Mouse (Mus musculus): Measurements from ENCODE around the gene Ranbp17. TPM values are rescaled to one million over a fixed set of nuclear protein-coding genes. Genes with fewer than 3 reads are reported as not detected.

Gene Ranbp17
- 11.0 and 12.2 TPM in 2 replicates for polyA plus RNA-seq (2016; fragmentation: Nextera tagmentation; extraction: Ambion mirVana)

DNA sequence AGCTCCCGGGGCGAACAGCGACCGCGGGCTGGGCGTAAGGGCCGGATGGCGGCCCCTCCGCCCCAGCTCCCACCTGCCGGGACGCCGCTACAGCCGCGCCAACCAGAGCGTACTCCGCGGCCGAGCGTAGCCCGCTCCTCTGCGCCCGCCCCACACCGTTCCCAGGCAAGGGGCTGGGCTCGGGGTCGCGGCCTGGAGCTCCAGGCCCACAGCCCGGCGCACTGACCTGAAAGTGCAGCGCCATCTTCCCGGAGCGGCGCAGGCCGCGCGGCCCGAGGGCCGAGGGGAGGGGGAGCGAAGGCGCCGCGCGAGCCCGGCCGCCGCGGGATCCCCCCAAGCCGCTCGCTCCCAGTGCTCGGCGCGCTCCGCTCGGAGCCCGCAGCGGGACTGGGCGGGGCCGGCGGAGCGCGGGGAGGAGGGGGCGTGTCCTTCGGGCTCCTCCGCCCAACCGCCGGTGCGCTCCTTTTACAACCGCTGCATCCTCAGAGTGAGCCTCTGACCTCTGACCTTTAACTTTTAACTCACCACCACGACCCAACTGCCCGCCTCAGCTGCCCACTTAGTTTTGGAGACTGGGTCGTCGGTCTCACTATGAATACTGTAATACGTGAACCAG, at the start of gene Ranbp17:
TSS of gene Ranbp17 (minus strand) at position 371 of the 616 bp plus-strand sequence.
- 2% methylated on average over 66 of the region's 72 CpGs for WGBS
- H3K36me3 ChIP-seq = no peaks in the 10 kb centered on the region

DNA sequence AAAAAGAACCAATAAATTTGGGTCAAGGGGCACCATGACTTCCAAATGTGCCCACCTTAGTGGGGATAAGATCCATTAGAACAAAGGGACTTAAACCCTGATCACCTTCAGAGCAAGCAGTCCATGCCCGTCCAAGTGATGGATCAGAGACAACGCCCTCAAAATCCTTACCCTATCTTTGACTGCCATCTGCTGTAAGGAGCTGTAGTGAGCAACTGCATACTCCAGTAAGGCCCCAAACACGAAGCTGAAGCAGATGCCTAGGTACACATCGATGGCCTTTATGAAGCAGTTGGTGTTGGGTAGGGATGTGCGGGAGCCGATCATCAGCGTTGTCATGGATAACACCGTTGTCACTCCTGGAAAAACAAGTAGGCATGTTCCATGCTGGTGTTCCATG, 40.6 kb upstream of the Ranbp17 start:
- no peak for ATAC-seq (ENCODE audit: insufficient number of reproducible peaks, insufficient read depth, low FRiP score, low TSS enrichment, low read depth)
- Histone ChIP-seq H3K4me3 (replicated peaks) (no peak overlapping the region), H3K9me3 (no peaks in the 10 kb centered on the region), H3K9ac (replicated peaks) (no peak overlapping the region), H3K27me3 (no peaks in the 10 kb centered on the region), H3K27ac (no peak overlapping the region), H3K4me2 (no peak overlapping the region), H3K36me3 (no peaks in the 10 kb centered on the region), H3K4me1 (replicated peaks) (no peaks in the 10 kb centered on the region)
- WGBS = 82% methylated on average over 8 of the region's 8 CpGs

More for the DNA sequence above, at the start of gene Ranbp17:
- peak; percentile 58 for ATAC-seq (ENCODE audit: insufficient number of reproducible peaks, insufficient read depth, low FRiP score, low TSS enrichment, low read depth)
- H3K4me1 ChIP-seq (replicated peaks) = no peaks in the 10 kb centered on the region
- peak within 1 kb of the TSS; percentile 60 for H3K4me2 ChIP-seq
- H3K9ac ChIP-seq (replicated peaks) = peak within 1 kb of the TSS; percentile 86
- H3K27ac ChIP-seq = peak within 1 kb of the TSS; percentile 90
- H3K9me3 ChIP-seq = no peaks in the 10 kb centered on the region
- H3K27me3 ChIP-seq = no peaks in the 10 kb centered on the region
- H3K4me3 ChIP-seq (replicated peaks) = peak within 1 kb of the TSS; percentile 93

DNA sequence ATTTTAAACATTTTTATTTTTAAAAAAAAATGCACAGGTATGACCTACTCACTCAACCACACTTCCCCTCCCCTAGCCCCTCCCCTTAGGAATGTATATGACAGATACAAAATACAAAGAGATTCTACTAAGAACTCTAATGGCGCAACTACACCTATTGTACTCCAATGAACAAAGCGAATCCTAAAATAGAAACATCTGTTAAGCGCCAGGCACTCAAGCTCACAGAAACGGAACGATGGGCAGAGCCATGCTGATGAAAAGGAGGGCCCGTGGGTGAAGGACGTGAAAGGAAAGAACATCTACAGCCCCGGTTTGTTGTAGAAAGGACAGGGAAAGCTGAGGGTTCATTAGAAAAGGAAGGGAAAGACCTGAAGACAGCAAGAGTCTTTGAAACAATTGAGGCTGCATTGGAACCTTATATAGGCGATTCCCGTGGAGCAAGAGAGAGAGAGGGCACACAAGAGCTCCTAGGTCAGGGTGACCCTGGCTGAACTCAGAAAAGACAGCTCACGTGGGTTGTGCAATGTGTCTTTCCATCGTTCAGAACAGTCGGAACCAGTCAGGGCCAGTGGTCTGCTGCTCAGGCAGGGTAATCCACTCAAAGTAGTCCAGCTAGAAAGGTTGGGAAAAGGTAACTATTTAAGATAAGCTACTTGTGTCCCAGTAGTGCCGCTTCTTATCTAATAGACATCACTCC, 37.5 kb upstream of the Ranbp17 start:
- Histone ChIP-seq H3K9me3 (no peaks in the 10 kb centered on the region), H3K9ac (replicated peaks) (no peak overlapping the region), H3K4me1 (replicated peaks) (no peaks in the 10 kb centered on the region), H3K27me3 (no peaks in the 10 kb centered on the region), H3K4me3 (replicated peaks) (no peak overlapping the region), H3K27ac (no peak overlapping the region), H3K36me3 (no peaks in the 10 kb centered on the region), H3K4me2 (no peak overlapping the region)
- 81% methylated on average over 14 of the region's 14 CpGs for WGBS
- ATAC-seq (ENCODE audit: insufficient number of reproducible peaks, insufficient read depth, low FRiP score, low TSS enrichment, low read depth) = no peak

DNA sequence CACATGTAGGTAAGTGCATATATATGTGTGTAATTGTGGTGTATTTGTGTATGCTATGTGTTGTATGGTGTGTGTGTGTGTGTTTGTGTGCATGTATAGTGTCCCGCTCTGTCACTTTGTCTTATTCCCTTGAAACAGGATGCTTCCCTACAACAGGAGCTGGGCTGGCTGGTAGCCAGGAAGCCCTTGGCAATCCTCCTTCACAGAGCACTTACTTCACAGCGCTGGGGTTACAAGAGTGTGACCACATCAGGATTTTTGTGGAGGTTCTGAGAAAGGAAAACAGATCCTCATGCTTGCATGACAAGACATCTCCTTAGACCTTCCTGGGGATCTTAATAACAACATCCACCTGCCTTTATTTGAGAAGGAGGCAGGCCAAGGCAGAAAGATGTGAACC, 33.8 kb upstream of the Ranbp17 start:
- Histone ChIP-seq H3K27me3 (no peaks in the 10 kb centered on the region), H3K9ac (replicated peaks) (no peak overlapping the region), H3K4me3 (replicated peaks) (no peak overlapping the region), H3K36me3 (no peaks in the 10 kb centered on the region), H3K27ac (no peak overlapping the region), H3K4me2 (no peak overlapping the region), H3K4me1 (replicated peaks) (no peaks in the 10 kb centered on the region), H3K9me3 (no peaks in the 10 kb centered on the region)
- no peak for ATAC-seq (ENCODE audit: insufficient number of reproducible peaks, insufficient read depth, low FRiP score, low TSS enrichment, low read depth)
- 87% methylated on average over 2 of the region's 2 CpGs for WGBS

DNA sequence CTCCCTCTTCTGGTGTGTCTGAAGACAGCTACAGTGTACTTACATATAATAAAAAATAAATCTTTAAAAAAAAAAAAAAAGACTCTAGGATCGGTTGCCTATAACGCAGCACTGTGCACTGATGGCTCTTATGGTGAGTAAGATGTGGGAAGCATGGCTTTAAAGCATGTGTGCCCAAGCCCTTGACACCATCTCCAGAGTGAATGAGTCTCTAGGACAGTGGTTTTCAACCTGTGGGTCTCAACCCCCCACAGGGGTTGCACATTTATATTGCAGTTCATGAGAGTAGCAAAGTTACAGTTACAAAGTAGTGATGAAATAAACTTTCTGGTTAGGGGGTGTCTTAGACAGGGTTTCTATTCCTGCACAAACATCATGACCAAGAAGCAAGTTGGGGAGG, 31.4 kb upstream of the Ranbp17 start:
- Histone ChIP-seq H3K27ac (no peak overlapping the region), H3K9me3 (no peaks in the 10 kb centered on the region), H3K4me3 (replicated peaks) (no peak overlapping the region), H3K36me3 (no peaks in the 10 kb centered on the region), H3K4me1 (replicated peaks) (0 out of 2 replicates have a peak, but pooled peaks cover 3% of the 10 kb centered on the region), H3K4me2 (no peak overlapping the region), H3K9ac (replicated peaks) (no peak overlapping the region), H3K27me3 (no peaks in the 10 kb centered on the region)
- no peak for ATAC-seq (ENCODE audit: insufficient number of reproducible peaks, insufficient read depth, low FRiP score, low TSS enrichment, low read depth)
- 93% methylated on average over 2 of the region's 2 CpGs for WGBS

DNA sequence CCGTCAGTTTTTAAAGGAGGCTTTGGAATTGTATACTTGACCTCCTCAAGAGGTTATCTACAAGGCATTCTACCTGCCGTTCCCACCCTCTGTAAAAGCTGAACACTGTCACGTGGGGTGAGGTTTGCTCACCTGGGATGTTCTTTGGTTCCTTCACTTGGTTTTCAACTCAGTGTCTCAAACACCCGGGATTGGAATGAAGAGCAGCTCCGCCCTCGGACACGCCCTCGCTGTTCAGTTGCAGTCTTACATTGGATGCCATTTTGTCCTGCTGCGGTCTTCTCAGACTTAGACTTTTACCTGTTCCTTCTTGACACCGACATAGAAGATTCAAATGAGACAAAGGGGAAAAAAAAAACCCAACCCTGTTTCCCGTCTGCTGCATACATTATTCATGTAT, 30.6 kb upstream of the Ranbp17 start:
- Histone ChIP-seq H3K27ac (no peak overlapping the region), H3K9me3 (no peaks in the 10 kb centered on the region), H3K4me2 (no peak overlapping the region), H3K4me3 (replicated peaks) (no peak overlapping the region), H3K27me3 (no peaks in the 10 kb centered on the region), H3K36me3 (no peaks in the 10 kb centered on the region), H3K4me1 (replicated peaks) (0 out of 2 replicates have a peak, but pooled peaks cover 3% of the 10 kb centered on the region), H3K9ac (replicated peaks) (no peak overlapping the region)
- WGBS = 66% methylated on average over 11 of the region's 11 CpGs
- ATAC-seq (ENCODE audit: insufficient number of reproducible peaks, insufficient read depth, low FRiP score, low TSS enrichment, low read depth) = no peak

DNA sequence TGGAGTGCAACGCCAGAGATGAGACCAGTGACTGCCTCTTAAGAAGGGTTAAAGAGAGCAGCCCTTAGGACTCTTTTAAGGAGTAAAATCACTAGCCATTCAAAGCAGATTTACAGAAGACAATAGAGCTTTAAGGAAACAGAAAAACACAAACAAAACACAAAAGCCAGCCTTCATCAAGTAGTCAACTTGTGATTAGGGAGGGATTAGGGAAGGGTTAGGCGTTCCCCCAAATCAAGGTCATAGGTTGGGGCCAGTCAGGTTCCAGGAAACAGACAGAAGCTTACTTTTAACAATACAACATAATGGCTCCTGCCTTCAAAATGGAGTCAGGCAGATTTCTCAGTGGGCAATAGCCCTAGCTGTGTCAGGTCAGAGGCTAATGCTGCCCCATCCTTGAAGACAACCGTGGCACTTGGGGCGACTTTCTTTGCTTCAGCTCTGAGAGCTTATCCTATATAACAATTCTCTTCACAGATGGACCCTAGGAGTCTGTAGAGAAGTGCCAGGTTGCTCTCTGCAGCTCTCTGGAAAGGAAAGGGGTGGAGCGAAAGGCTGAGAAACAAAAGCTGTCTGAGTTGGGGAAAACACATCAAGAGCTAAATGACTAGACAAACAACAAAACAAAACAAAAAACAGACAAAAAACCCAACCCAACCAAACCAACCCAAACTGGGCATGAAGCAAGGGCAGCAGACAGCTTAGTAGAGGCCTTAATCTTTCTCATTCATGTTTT, 24.0 kb upstream of the Ranbp17 start:
- Histone ChIP-seq H3K27me3 (no peaks in the 10 kb centered on the region), H3K4me3 (replicated peaks) (no peak overlapping the region), H3K4me2 (no peak overlapping the region), H3K4me1 (replicated peaks) (0 out of 2 replicates have a peak, but pooled peaks cover 3% of the 10 kb centered on the region), H3K9ac (replicated peaks) (no peak overlapping the region), H3K36me3 (no peaks in the 10 kb centered on the region), H3K27ac (no peak overlapping the region), H3K9me3 (no peaks in the 10 kb centered on the region)
- 82% methylated on average over 5 of the region's 5 CpGs for WGBS
- no peak for ATAC-seq (ENCODE audit: insufficient number of reproducible peaks, insufficient read depth, low FRiP score, low TSS enrichment, low read depth)

DNA sequence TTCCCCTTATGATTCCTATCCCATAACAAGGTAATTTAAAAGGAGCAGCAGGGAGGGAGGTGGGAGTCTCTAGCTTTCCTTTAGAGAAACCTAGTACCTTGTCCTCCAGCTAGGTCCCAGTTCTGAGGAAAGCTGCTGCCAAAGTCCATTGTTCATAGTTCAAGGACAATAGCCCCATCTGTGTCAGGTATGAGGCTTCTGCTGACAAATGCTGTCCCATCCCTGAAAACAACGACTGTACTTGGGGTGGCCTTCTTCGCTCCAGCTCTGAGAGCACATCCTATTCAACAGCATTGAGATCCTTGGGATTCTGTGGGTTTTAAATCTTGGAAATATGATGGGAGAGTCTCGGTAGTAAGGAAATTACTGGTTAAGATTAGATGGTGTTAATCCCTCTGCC, 23.1 kb upstream of the Ranbp17 start:
- 86% methylated on average over 3 of the region's 3 CpGs for WGBS
- Histone ChIP-seq H3K36me3 (no peaks in the 10 kb centered on the region), H3K27ac (no peak overlapping the region), H3K4me3 (replicated peaks) (no peak overlapping the region), H3K9ac (replicated peaks) (no peak overlapping the region), H3K9me3 (no peaks in the 10 kb centered on the region), H3K4me2 (no peak overlapping the region), H3K27me3 (no peaks in the 10 kb centered on the region), H3K4me1 (replicated peaks) (0 out of 2 replicates have a peak, but pooled peaks cover 3% of the 10 kb centered on the region)
- no peak for ATAC-seq (ENCODE audit: insufficient number of reproducible peaks, insufficient read depth, low FRiP score, low TSS enrichment, low read depth)

DNA sequence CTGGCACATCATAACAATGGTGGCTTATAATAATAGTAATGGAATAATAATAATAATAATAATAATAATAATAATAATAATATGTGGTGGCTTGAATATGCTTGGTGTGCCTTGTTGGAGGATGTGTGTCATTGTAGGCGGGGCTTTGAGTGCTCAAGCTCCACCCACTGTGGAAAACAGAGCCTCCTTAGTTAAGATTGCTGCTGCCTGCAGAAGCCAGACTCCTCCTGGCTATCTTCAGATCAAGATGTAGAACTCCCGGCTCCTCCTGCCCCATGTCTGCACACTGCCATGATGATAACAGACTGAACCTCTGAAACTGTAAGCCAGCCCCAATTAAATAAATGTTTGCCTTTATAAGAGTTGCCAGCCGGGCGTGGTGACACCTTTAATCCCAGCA, 21.0 kb upstream of the Ranbp17 start:
- ATAC-seq (ENCODE audit: insufficient number of reproducible peaks, insufficient read depth, low FRiP score, low TSS enrichment, low read depth) = no peak
- H3K4me1 ChIP-seq (replicated peaks) = no peaks in the 10 kb centered on the region; the same call in 1 of the 2 replicates
- no peak overlapping the region for H3K4me2 ChIP-seq
- no peaks in the 10 kb centered on the region for H3K36me3 ChIP-seq
- H3K9me3 ChIP-seq = no peaks in the 10 kb centered on the region
- WGBS = 89% methylated on average over 4 of the region's 4 CpGs
- no peak overlapping the region for H3K9ac ChIP-seq (replicated peaks)
- no peaks in the 10 kb centered on the region for H3K27me3 ChIP-seq
- H3K27ac ChIP-seq = no peak overlapping the region
- H3K4me3 ChIP-seq (replicated peaks) = no peak overlapping the region

DNA sequence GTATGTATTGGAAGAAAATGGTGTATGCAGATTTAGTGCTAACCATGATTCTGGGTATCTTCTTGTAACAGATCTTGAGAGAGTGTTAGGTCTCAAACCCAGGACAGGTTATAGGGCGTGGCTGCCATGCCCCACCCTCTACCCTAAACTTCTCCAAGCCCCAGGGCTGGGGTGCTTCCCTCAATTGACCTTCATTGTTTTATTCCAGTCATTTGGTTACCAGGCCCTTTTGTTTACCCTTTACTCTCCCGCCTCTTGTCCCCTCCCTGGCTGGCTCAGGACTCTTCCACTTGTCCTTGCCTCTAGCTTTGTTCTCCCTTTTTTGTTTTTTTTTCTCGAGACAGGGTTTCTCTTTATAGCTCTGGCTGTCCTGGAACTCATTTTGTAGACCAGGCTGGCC, 20.0 kb upstream of the Ranbp17 start:
- H3K9ac ChIP-seq (replicated peaks) = no peak overlapping the region
- no peak for ATAC-seq (ENCODE audit: insufficient number of reproducible peaks, insufficient read depth, low FRiP score, low TSS enrichment, low read depth)
- no peak overlapping the region for H3K4me2 ChIP-seq
- no peaks in the 10 kb centered on the region for H3K9me3 ChIP-seq
- H3K27me3 ChIP-seq = no peaks in the 10 kb centered on the region
- H3K4me1 ChIP-seq (replicated peaks) = no peaks in the 10 kb centered on the region; the same call in 1 of the 2 replicates
- H3K36me3 ChIP-seq = no peaks in the 10 kb centered on the region
- H3K4me3 ChIP-seq (replicated peaks) = no peak overlapping the region
- H3K27ac ChIP-seq = no peak overlapping the region
- 60% methylated on average over 3 of the region's 3 CpGs for WGBS

DNA sequence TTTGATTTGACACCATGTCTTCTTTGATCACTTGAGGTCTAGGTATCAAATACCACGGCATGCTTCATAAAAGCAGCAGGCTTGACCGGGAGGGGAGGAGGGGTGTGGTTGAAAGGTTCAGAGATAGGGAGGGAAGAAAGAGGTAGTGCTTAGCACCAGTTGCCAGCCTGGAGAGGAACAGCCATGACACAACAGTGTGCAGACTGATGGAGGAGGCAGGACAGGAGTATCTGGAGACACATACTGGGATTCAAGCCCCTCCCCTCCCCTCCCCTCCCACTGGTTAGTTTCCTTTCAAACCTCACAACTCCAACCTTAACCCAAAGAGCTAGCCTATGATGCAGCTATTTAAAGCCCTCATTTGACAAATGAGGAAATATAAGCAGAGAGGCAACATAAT, 16.0 kb upstream of the Ranbp17 start:
- Histone ChIP-seq H3K36me3 (no peaks in the 10 kb centered on the region), H3K27me3 (no peaks in the 10 kb centered on the region), H3K4me1 (replicated peaks) (peaks cover 4% of the 10 kb centered on the region; the same call in 1 of the 2 replicates), H3K9ac (replicated peaks) (no peak overlapping the region), H3K4me2 (no peak overlapping the region), H3K9me3 (no peaks in the 10 kb centered on the region), H3K4me3 (replicated peaks) (no peak overlapping the region), H3K27ac (no peak overlapping the region)
- ATAC-seq (ENCODE audit: insufficient number of reproducible peaks, insufficient read depth, low FRiP score, low TSS enrichment, low read depth) = no peak
- WGBS = 34% methylated on average over 2 of the region's 2 CpGs
